Mouse (Mus musculus): ENCODE measurements at regions not wholly inside any gene's neighbourhood (a gene's known extent, or its start where the extent isn't known, plus 50 kb on each side); places are given as distances from the start of the nearest gene placed in this dataset.
"Not testable (repeated sequence)": the region's sequence is repeated elsewhere in the genome, so short reads cannot be mapped to it uniquely, and the experiment has no call there.

DNA sequence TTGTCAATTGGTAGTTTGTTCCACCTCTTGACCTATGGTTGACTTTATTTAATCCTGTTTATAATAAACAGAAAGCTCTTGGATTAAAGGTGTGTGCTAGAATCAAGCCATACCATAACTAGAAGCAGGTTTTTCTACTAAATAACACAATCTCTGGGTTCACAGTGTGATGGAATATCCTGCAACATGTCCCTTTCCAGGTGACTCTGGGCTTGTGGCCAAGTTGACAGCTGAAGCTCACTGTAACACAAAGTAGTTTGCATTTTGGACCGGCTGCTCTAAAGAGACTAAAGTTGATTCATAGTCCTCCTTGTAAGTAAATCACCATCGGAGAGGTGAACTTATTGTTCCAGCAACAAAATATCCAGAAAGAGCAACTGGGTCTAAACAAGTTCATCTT, 149.3 kb upstream of the Kctd3 start:
- no peak for DNase-seq (ENCODE audit: low spot score)

DNA sequence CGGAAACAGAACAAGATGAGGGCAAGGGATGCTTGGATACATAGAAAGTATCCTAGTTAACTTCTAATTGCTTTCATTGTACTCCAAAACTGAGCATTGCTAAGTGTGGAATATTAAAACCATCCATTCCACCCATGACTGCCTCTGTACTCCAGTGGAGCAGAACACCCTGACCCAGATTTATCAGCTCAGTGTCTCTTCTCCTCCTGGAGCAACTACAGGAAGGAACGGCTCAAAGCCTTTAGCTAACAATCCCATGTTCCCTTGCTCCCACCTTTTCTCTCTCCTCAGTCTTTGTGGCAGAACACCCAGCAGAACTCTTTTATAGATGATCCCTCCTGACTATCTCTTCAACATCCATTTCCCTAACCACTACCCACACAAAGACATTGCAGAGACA, 146.7 kb upstream of the Kctd3 start:
- DNase-seq (ENCODE audit: low spot score): no peak

DNA sequence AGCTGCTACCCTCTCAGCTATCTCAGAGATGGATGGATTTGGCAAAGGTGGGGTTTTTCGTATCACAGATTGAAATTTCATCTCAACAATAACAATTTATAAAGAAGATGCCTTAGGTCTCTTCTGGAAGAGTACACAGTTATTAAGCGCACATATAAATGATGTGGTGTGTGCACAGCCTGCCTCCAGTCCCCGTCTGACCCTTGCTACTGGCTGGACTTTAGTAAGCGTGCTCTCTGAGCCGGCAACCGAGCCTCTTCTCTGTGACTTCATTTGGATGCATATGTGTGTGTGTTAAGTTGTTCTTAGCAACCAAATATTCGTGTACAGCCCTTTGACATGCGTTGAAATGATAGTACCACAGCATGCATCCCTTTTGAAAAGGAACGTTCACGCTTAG, 145.5 kb upstream of the Kctd3 start:
- no peak for DNase-seq (ENCODE audit: low spot score)

DNA sequence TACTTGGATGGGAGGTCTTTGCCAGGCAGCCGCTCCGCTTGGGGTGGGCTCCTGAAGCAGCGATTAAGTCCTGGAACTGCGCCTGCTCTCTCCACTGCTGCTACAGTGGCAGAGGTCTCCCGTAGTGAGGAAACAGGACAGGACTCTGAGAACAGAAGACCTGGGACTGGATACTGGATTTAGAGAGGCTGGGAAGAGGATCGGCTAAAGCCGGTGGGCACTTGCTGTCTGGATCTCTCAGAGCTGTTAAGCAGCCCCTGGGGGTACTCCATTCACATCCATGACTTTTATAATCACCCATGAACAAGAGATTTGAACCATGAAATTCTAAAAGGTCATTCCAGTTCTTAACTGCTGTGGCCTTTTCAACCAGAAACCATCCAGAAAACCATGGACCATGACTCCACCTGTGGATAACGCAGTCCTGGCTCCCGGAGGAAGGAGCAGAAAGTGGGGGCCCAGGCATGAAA, 135.4 kb upstream of the Kctd3 start:
- DNase-seq (ENCODE audit: low spot score): no peak

DNA sequence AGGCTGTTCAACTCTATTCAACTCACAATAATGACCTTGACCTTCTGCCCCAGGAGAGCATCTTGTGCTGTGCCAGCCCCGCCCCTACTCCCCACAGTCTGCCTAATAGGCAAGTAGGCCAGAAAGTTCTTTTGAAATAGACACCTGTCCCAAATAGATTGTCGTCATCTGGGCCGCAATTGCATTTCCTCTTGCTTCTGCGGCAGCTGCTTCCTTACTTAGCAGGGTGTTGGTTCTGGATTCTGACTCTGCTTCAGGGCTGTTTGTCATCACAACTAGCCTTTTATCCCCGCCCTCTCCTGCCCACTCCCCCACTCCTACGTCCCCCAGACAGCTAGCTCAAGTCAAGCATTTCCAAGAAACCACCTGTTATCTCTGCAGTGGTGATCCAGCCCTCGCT, 134.9 kb upstream of the Kctd3 start:
- no peak for DNase-seq (ENCODE audit: low spot score)

DNA sequence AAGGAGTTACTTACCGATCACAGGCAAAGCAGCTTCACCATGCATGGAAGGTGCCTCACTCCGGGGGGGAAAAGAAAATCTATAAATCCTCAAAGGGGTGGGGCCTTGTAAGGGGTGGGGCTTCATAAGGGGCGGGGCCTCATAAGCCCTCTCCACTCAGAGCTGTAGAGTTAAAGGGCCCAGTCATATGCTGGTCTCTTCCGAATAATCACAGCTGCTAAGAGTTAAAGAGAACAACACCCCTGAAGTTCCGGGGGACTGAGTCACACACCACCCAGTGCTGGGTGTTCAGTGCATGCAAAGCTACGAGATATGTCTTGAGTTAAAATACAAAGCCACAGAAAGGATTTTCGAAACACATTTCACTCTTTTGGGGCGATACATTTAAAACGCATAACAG, 134.1 kb upstream of the Kctd3 start:
- DNase-seq (ENCODE audit: low spot score): no peak

DNA sequence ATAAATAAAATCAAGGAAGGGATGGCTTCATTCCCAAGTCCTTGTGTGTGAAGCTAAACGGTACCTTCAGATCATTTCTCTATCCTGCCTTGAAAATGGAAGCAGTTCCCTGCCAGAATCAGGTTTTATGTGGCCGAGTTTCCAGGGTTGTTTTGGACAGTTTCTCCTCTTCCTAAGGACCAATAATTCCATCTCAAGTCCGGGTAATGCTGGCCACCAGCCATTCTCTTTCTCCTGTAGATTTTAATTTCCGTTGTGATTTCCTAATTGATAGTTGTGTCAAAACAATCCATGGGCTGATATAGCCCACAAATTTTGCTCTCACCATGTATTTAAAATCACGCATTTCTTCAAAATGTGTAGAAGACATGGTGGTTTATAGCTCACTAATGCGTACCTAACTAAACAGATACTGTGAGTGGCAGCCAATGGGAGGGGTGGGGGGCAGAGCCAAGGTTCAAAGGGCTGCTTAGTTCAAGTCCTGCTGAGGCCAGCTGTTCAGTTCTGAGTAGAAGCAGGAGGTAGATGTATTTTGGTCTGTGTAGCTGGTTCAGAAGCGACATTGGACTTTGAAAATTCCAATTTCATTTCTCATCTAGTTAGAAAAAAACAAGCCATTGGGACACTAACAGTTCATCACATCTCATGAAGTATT, 129.2 kb upstream of the Kctd3 start:
- DNase-seq (ENCODE audit: low spot score): no peak

DNA sequence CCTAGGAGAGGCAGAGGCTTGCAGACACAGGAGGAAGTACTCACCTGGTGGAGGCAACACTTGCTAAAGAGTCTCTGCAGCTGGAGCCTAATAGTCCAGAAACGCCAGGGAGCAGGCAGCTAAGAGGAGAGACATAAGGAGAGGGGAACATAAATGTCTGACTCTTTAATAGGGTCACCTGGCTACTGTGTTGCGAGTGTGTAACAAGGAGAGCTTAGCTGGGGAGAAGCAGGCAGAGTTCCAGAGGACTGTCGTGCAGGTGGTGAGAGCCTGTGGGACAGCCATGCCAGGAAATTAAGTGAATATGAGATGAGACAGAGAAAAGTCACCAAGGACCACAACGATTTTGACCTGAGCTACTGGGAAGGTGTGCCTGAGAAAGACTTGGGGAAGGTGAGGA, 128.2 kb upstream of the Kctd3 start:
- no peak for DNase-seq (ENCODE audit: low spot score)

DNA sequence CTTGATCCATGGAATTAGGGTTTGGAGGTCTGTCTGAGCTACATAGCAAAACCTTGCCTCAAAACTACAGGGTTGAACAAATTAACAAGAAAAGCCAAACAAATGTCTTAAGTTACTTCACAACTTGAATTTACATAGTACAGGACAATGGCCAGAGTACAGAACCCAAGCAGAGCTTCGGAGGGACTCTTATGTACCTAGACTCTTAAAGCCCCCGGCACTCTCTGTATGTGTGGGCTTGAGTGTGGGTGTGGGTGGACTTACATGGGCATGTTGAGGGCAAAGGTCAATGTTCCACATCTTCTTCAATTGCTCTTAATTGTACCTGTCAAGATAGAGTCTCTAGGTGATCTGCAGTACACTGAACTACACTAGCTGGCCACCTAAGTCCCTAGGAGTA, 121.1 kb upstream of the Kctd3 start:
- no peak for DNase-seq (ENCODE audit: low spot score)

DNA sequence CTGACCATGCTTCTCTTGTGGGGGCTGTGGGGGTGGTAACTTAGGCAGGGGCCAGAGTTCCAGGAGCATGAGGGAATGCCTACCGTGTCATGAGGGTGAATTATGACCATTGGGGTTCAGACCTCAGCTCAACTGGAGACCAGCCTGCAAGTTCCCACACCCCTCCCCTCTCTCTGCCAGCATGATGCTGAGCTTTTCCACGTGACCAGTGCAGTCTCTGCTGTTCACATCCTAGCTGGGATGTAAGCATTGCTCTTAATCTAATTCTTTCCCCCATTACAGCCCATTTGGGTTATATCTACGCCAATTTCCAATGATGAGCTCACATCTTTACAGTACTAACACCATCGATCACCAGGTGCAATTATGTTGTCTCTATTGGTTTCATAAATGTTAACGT, 120.6 kb upstream of the Kctd3 start:
- DNase-seq (ENCODE audit: low spot score): not testable (repeated sequence)

DNA sequence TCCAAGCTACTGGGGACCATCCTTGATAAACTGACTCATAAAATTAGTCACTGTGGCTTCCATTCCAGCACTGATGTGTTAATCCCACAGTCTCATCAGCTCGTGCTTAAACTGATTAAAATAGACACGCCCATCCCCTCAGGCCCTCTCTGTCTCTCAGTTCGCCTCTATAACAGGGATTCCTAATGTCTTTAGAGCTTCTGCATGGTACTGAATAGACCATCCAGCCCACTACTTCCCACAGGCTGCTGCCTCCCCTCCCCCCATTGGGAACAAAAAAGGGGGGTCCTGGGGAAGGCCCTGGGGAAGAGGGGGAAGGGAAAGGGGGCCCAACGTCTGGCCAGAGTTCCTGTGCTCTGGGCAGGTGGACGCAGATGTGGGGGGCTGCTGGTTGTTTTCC, 119.7 kb upstream of the Kctd3 start:
- no peak for DNase-seq (ENCODE audit: low spot score)

DNA sequence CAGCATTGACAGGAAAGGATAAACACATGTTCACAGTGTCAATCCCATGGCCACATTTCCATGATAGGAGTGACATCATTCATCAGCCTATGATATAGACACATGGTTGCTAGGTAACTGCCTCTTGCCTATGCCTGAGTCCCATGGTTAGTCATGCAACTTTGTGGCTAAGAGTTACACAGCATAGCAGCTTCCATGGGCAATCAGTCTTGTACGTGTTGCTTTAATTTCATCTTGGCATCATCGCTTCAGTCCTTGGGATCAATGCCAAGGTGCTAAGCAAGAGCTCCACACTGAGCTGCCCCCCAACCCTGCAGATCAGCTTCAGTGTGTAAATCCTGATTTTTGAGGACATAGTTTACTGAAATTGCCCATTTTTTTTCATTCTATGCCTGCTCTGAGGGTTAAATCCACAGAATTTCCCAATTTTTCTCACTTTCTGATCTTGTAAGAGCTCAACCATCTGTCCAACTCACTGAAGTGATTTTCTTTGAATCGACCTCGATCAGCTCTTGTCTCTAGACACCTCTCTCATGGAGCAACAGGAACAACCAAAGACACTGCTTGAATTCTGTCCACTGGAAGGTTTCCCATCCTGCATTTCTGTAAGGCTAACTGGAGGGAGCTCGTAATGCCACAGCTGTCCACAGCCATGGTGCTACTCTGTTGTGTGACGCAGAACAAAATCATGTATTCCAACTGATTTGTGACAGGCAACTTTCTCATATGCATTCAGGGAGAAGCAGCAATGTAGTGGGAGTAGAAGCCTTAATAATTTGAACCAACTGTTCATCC, 112.5 kb upstream of the Kctd3 start:
- DNase-seq (ENCODE audit: low spot score): no peak

DNA sequence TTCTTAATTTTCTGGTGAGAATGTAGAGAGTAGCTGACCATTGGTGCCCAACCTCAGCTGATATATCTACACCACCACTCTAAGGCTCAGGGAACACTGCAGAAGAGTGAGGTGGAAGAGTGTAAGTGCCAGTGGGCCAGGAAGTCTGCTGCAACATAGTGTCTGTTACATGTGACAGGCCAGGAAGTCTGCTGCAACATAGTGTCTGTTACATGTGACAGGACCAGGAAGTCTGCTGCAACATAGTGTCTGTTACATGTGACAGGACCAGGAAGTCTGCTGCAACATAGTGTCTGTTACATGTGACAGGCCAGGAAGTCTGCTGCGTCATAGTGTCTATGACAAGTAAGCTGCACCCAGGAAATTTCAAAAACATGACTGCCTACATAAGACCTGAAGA, 111.4 kb upstream of the Kctd3 start:
- DNase-seq (ENCODE audit: low spot score): not testable (repeated sequence)

DNA sequence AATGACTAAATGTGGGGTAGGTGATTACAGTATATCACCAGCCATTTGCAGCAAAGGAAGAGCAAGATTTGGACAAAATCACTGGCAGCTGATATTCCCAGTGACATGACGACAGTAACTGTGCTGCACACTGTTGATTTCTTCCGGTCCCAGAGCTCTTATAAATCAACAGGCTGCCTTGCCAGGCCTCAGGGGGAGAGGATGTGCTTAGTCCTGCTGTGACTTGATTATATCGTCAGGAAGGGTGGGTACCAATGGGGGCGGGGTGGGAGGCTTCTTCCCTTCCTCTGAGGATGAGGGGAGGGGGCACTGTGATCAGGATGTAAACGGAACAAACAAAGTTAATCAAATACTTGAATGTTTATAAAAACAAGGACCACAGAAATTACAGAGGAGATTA, 110.9 kb upstream of the Kctd3 start:
- no peak for DNase-seq (ENCODE audit: low spot score)

DNA sequence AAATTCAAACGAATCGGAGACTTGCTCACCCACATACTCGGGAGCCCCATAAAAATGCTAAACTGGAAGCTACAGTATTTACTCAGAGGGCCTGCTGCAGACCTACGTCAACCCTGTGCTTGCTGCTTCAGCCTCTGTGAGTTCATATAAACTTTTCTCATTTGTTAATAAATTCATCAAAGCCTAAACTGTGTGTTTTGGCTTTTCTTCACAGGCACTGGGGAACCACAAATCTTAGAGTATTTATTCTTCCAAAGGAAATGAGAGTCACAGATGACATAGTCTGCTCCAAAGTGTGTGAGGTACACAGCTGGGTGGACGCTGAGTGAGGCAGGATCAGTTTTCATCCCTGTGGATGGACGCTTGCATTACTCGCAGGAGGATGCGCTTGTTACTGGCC, 108.3 kb upstream of the Kctd3 start:
- DNase-seq (ENCODE audit: low spot score): no peak

DNA sequence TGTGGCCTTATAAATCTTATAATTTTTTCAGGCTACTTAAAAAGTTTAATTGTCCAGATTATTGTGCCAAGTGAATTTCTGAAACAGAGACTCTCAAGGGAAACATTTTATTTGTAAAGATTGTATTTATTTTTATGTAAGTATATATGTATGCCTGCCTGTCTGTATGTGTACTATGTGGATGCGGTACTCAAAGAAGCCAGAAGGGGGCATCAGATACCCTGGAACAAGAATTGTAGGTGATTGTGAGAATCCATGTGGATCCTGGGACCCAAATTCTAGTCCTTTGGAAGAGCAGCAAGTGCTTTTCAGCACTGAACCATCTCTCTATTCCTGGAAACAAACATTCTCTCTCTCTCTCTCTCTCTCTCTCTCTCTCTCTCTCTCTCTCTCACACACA, 107.6 kb upstream of the Kctd3 start:
- DNase-seq (ENCODE audit: low spot score): no peak

DNA sequence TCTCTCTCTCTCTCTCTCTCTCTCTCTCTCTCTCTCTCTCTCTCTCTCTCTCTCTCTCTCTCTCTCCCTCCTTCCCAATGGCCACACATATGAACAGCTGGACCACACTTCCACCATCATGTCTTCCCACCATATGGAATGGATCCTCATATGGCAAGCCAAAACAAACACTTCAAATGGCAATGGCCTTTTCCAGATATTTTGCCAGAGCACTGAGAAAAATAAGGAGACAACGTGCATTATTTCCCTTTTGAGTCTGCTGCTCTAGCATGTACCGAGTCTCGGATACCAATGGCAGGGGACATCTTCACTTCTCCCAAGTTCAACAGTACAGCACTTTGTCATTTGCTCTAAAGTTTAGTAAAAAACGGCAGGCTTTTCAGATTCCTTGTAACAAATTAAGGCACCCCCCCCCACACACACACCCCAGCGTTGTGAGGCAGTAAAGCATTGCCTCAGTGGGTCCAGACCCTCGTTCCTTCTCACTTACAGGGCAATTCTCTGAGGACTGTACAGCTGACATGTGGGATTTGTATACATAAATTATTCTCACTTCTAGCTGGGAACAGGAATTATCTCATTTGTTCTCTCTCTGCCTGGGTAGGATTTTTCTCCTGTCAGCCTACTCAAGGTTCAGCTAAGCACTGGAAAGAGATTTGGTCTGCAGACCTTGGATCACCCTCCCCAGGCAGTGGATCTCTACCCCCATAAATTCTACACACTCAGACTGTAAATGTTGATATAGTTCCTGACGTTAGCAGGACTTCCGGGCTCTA, 100.8 kb upstream of the Kctd3 start:
- no peak for DNase-seq (ENCODE audit: low spot score)

DNA sequence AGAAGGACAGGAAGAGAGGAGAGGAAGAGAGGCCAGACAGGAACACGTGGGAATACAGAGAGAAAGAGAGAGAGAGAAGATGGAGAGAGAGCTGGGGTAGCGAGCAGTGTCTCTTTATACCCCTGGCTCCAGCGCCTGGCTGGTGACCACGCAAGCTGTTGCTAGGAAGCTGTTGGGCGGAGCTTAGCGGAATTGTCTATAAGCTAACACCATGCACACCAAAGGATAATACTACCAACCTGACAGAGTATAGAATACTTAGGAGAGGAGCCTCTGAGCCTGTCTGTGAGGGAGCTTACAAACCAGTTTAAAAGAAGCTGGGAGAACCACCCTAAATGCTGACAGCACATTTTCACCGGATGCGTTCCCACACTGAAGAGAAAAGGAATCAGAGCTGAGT, 100.2 kb upstream of the Kctd3 start:
- no peak for DNase-seq (ENCODE audit: low spot score)

DNA sequence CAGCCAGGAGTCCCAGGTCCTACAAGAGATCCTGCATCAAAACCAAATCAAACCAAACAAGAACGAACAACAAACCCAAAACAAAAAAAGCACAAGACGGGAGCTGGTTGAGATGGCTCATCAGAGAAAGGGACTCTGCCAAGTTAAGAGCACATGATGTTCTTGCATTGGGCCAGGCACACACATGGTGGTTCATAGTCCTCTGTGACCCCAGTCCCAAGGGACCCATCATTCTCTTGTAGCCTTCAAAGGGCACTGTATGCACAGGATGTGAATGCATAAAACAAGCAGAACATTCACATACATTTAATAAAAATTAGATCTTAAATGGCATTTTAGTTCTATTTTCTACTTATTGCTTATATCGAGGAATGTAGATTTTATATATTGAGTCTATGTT, 99.5 kb upstream of the Kctd3 start:
- DNase-seq (ENCODE audit: low spot score): no peak

DNA sequence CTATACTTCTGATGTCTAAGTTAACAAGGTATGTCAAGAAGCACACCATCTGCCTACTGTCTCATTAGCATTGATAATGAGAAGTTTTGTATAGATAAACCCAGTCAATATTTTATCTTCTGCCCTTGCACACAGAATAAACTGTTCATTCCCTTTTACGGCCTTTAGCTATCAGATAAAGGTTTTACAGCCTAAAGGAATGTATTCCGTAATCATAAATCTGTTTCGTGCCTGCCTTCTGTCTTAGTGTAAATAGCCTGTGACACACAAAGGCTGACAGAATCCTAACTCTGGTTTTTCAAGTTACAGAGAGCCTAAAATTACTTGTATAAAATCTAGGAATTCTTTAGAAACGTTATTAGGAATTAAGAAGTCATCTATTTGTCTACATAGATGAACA, 97.6 kb upstream of the Kctd3 start:
- no peak for DNase-seq (ENCODE audit: low spot score)

DNA sequence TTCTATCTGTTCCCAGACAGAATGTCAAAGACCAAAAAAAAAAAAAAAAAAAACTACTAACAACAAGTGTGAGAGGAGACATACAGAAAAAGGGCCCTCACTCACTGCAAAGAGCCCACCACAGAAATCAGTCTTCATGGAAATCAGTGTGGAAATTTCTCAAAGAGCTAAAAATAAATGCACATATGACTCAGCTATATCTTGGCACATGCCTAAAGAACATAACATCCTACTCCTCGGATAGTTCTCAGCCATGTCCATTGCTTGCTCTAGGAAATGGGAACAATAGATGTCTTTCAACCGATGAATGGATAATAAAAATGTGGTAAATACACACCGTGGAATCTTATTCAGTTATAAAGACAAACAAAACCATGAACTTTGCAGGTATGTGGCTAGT, 95.1 kb upstream of the Kctd3 start:
- DNase-seq (ENCODE audit: low spot score): no peak

DNA sequence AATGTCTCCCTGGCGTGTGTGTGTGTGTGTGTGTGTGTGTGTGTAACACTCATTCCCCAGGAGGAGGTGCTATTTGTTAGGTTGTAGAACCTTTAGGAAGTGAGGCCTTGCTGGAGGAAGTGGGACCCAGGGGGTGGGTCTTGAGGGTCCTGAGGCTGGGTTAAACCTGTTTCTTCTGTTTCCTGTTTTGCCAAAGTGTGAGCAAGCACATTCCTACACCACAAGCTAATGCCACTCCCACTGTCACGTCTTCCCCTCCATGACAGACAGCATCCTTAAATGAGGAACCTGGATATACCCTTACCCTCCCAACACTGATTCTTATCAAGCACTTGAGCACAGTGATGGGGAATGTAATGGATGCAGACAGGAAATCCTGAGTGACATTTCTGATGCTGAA, 91.5 kb upstream of the Kctd3 start:
- DNase-seq (ENCODE audit: low spot score): no peak

DNA sequence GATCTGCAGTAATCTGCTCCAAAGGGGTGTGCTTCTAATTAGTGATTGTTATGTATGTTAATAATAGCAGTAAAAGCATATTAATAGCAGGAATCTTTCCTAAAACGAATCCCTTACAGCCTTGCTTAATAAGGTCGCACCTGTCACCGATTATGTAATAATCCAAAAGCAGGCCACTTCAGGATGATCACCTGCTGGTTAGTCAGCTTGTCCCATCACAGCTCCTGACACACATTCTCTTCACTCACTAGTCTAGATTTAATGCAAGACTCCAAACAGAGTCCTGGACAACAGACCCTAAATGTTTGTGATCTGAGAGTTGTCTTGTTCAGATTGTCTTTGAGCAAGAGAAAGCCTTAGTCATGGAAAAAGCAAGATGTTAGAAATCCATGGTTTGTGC, 85.2 kb upstream of the Kctd3 start:
- DNase-seq (ENCODE audit: low spot score): no peak

Measured in thymus, postnatal 0 days (tissue).